Mouse (Mus musculus): Measurements from ENCODE around the gene Dok4.

Gene Dok4

GRCm38 (mm10) chr8:94876197-94876730 is at the start of gene Dok4:
Gene Dok4 (minus strand): TSS chr8:94876330.
- DNase-seq: peak; percentile 63

GRCm38 (mm10) chr8:94923405-94923804 is 47.3 kb upstream of the Dok4 start, which contains the start of gene Adgrg5:
Gene Adgrg5 (plus strand): TSS chr8:94923694.
- DNase-seq: no peak

GRCm38 (mm10) chr8:94922602-94923001 is 46.5 kb upstream of the Dok4 start:
- DNase-seq: no peak

- DNase-seq: no peak
These were observed 46.0 kb upstream of the Dok4 start for GRCm38 (mm10) chr8:94922176-94922575.

DNA sequence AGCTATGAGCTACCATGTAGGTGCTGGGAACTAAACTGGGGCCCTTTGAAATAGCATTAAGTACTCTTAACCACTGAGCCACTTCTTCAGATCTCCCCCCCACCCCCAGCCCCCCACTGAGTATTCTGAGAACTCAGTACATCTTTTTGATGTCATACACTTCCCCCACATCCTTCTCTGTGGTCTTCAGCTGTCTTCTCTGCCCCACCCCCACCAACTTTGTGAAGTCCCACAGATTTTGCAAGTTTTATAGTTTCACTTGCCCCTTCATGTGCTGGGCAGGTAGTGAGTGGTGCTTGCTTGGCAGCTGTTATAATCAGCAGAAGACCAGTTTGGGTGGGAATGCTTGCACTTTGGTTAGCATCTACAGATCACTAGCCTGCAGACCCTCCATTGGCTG is 43.1 kb upstream of the Dok4 start:
- no peak for DNase-seq

- DNase-seq: no peak
These were observed 41.8 kb upstream of the Dok4 start, which contains the start of gene Ccdc102a for GRCm38 (mm10) chr8:94917851-94918495. Gene Ccdc102a (minus strand): TSS chr8:94918098.

- peak; percentile 19 for DNase-seq
These were observed 41.2 kb upstream of the Dok4 start for GRCm38 (mm10) chr8:94917352-94917751.

DNA sequence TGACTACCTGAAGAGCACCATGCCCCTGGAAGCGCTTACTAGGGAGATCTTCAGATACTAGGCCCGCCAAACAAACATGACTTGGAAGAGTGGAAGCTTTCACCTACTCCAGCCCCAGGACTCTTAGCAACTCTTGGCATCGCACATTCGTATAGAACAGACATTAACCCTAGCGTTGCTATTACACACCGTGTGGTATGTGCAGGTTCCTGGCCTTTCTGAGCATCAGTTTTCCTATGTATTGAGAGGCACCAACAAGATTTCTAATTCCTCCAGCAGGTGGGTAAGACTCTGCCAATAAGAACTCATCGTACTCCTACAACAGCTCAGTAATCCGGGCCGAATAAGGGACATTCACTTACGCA is 40.8 kb upstream of the Dok4 start:
- no peak for DNase-seq

GRCm38 (mm10) chr8:94916311-94916959 is 40.3 kb upstream of the Dok4 start:
- DNase-seq: no peak

DNA sequence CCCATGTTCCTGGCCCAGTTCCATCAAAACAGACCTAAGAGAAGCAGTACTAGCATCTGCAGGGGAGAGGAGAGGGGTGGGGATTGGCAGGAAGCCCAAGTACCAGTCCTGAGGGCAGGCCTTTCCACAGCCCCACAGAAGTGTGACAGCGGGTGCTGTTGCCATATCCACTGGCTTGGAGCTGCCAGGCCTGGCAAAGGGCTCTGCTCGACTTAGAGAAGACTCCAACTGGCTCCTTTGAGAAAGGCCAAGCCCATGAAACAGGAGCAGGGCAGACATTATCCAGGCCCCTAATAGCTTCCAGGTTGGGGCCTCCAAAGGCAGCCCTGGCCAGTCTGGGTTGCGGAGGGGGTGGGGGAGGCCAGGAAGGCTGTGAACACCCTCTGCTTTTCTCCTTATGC is 38.6 kb upstream of the Dok4 start:
- DNase-seq: no peak

GRCm38 (mm10) chr8:94914256-94914655 is 38.1 kb upstream of the Dok4 start:
- no peak for DNase-seq

DNA sequence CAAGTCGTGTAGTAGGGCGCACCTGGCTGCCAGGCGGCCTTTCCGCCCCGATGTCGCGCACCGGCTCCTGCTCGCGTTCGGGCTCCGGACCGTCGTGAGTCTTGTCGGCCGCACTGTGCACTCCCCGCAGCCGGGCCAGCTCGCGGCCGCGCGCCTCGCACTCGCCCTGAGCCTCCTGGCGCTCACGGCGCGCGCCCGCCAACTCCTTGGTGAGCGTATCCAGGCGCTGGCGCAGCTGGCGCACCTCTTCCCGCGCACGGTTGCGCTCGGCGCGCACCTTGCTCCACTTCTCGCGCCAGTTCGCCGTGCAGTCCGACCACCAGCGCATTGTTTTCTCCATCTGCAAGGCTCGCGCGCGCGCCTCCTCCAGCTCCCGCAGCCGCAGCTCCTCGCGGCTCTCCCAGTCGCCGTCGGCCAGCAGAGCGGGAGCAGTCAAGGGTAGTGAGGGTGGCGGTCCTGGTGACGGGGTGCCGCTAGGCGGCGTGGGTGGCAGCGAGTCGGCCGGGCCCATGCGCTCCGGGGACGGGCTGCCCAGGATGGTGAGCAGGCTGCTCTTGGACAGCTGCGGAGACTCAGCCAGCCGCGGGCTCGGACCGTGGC is 37.0 kb upstream of the Dok4 start:
- DNase-seq: peak; percentile 15

GRCm38 (mm10) chr8:94908847-94909246 is 32.7 kb upstream of the Dok4 start:
- DNase-seq: peak; percentile 65

DNA sequence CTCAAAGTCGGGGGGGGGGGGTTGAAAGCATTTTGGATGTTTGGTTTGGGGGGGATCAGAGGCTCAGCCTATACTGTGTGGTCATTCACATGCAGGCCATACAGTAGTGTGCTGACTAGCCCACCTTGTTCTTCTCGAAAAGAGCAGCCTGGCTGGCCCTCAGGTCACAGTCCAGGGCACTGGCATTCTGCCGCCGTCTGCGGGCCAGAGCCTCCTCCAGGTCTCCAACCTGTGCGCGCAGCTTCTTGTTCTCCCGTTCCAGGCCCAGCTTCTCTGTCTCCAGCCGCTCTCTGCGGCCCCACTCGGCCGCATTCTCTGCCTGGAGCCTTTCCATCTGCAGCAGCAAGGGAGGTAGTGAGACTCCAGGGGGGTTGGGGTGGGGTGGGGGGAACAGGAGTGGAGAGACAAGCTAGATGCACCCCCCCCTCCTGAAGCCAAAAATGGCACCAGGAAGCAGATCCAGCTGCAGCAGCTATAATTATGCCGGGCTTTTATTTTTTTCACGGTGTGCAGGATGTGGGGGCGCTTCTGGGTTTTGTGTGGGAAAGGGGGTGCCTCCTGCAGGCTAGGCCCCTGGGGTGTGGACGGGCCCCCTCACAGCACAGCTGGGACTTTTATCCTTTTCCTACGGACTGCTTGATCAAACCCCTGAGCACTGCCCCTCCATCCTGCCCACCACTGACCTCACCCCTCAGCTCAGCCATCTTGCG is 31.6 kb upstream of the Dok4 start:
- DNase-seq: no peak

GRCm38 (mm10) chr8:94904450-94905175 is 28.5 kb upstream of the Dok4 start:
- no peak for DNase-seq

DNA sequence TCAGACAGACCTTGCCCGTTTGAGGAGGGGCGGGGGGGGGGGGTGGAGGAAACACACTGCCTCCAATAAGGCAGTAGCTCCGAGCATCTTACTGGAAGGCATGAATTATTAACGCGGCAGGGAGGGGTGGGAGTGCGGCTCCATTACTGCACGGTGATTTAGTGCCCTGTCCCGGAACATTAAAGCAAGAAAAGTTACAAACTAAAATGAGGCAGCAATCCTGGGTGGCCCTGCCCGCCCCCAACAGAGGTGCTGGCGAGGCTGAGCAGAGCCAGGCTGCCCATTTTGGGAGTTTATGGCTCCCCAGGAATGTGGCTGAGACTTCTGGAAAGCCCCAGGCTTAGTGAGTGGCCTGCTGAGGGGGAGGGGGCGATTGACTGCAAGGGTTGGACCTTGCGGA is 27.6 kb upstream of the Dok4 start:
- DNase-seq: no peak

- no peak for DNase-seq
These were observed 24.9 kb upstream of the Dok4 start for GRCm38 (mm10) chr8:94901031-94901430.

- DNase-seq: no peak
These were observed 24.5 kb upstream of the Dok4 start for GRCm38 (mm10) chr8:94900617-94901016.

GRCm38 (mm10) chr8:94899262-94899661 is 23.1 kb upstream of the Dok4 start:
- DNase-seq: no peak

GRCm38 (mm10) chr8:94892917-94893316 is 16.8 kb upstream of the Dok4 start:
- DNase-seq: no peak

GRCm38 (mm10) chr8:94888383-94889036 is 12.4 kb upstream of the Dok4 start:
- DNase-seq: no peak

GRCm38 (mm10) chr8:94880742-94881141 is 4.6 kb upstream of the Dok4 start:
- DNase-seq: no peak

All from cerebellum, adult 8-10 months (tissue).